Mouse (Mus musculus) small intestine, adult 2 months (tissue): ENCODE results near the gene Zfp335.

Source experiments
- CTCF ChIP-seq: fragments of 200-500 bp; IDR thresholded peaks from 2 replicates; pipeline ENCODE4 v1.5.1; 2012; ENCODE audit warnings: low read depth, mild to moderate bottlenecking, control low read depth, inconsistent platforms, low read length, moderate library complexity, mixed read lengths; ENCODE audit not compliant: insufficient replicate concordance, insufficient read length; ENCODE audit errors: extremely low read depth
- POLR2A ChIP-seq: fragments of 200-500 bp; IDR thresholded peaks from 2 replicates; pipeline ENCODE4 v1.6.1; 2012; ENCODE audit warnings: low read depth, mild to moderate bottlenecking, control low read depth, inconsistent platforms, low read length, moderate library complexity

DNA sequence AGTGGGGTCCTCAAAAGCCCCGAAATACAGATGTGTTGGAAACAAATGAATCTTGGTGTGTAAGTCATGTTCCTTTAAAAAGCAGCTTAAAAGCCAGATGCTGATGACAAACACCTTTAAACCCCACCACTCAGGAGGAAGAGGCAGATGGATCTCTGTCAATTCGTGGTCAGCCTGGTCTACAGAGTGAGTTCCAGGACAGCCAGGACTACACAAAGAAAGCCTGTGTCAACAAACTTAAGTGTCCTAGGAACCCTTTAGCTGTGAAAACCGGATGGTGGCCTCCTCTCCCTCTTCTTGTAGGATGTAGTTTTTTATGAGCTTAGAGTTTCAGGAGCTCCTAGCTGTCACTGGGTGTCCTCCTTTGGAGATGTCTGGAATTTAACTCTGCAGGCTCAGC, 37.9 kb downstream of the Zfp335 start:
- no peak for TF ChIP-seq POLR2A
- TF ChIP-seq CTCF, result no peak
